Mouse (Mus musculus): ENCODE data around the gene Ppdpf.
"Not testable (repeated sequence)": the region's sequence is repeated elsewhere in the genome, so short reads cannot be mapped to it uniquely, and the experiment has no call there.

DNA sequence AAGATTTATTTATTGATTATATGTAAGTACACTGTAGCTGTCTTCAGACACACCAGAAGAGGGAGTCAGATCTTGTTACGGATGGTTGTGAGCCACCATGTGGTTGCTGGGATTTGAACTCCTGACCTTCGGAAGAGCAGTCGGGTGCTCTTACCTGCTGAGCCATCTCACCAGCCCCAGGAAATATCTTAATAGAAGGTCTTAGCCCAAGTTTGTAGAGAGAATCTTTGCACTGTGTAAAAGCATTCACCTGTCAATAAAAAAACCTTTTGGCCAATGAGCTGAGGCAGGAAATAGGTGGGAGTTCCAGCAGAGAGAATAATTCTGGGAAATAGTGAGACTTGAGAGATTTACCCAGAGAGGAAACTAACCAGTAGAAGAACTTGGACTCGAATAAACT is 4.3 kb downstream of the Ppdpf start:
- TF ChIP-seq CTCF (IDR thresholded peaks at IDR 0.05; ENCODE audit: borderline replicate concordance, insufficient read depth, low read length); POLR2A (IDR thresholded peaks at IDR 0.05; ENCODE audit: low read depth, low read length): not testable (repeated sequence)

Data from embryonic fibroblast, embryonic 13.5 days (primary cell).